Mouse (Mus musculus): Measurements from ENCODE around the gene Coro1c. TPM values are rescaled to one million over a fixed set of nuclear protein-coding genes. Genes with fewer than 3 reads are reported as not detected.

The Coro1c gene
- polyA plus RNA-seq, 1 experiment = 12.9 TPM

GRCm38 (mm10) chr5:113883384-113883771 lies 25.2 kb downstream of the Coro1c start:
- H3K4me1 ChIP-seq (ENCODE audit: control insufficient read depth, insufficient read depth, low read length) = no peaks in the 10 kb centered on the region; the same call in 1 of the 2 replicates
- no peak overlapping the region for H3K27ac ChIP-seq (ENCODE audit: control insufficient read depth, insufficient read depth, low read depth, low read length)
- no peaks in the 10 kb centered on the region for H3K36me3 ChIP-seq (ENCODE audit: control insufficient read depth, insufficient read depth, low read length)
- no peak for TF ChIP-seq CTCF (IDR thresholded peaks at IDR 0.05; ENCODE audit: control insufficient read depth, insufficient read depth, insufficient replicate concordance, low read depth, low read length)
- no peak overlapping the region for H3K4me3 ChIP-seq (ENCODE audit: control insufficient read depth, low read depth, low read length)
- no peaks in the 10 kb centered on the region for H3K27me3 ChIP-seq (ENCODE audit: control insufficient read depth, insufficient read depth, low read length)

- Histone ChIP-seq H3K36me3 (ENCODE audit: control insufficient read depth, insufficient read depth, low read length) (no peaks in the 10 kb centered on the region), H3K27ac (ENCODE audit: control insufficient read depth, insufficient read depth, low read depth, low read length) (no peak overlapping the region), H3K4me1 (ENCODE audit: control insufficient read depth, insufficient read depth, low read length) (no peaks in the 10 kb centered on the region; the same call in 1 of the 2 replicates), H3K4me3 (ENCODE audit: control insufficient read depth, low read depth, low read length) (no peak overlapping the region), H3K27me3 (ENCODE audit: control insufficient read depth, insufficient read depth, low read length) (no peaks in the 10 kb centered on the region)
- no peak for TF ChIP-seq CTCF (IDR thresholded peaks at IDR 0.05; ENCODE audit: control insufficient read depth, insufficient read depth, insufficient replicate concordance, low read depth, low read length)
- no peak for TF ChIP-seq POLR2A (IDR thresholded peaks at IDR 0.05; ENCODE audit: control insufficient read depth, low read depth, low read length)
Measured at GRCm38 (mm10) chr5:113882566-113883383, 25.8 kb downstream of the Coro1c start.

GRCm38 (mm10) chr5:113881136-113881535 lies 27.4 kb downstream of the Coro1c start:
- TF ChIP-seq POLR2A (IDR thresholded peaks at IDR 0.05; ENCODE audit: control insufficient read depth, low read depth, low read length) = no peak
- no peak for TF ChIP-seq CTCF (IDR thresholded peaks at IDR 0.05; ENCODE audit: control insufficient read depth, insufficient read depth, insufficient replicate concordance, low read depth, low read length)
- Histone ChIP-seq H3K27me3 (ENCODE audit: control insufficient read depth, insufficient read depth, low read length) (no peaks in the 10 kb centered on the region), H3K27ac (ENCODE audit: control insufficient read depth, insufficient read depth, low read depth, low read length) (no peak overlapping the region), H3K36me3 (ENCODE audit: control insufficient read depth, insufficient read depth, low read length) (no peaks in the 10 kb centered on the region), H3K4me1 (ENCODE audit: control insufficient read depth, insufficient read depth, low read length) (no peaks in the 10 kb centered on the region; the same call in 1 of the 2 replicates), H3K4me3 (ENCODE audit: control insufficient read depth, low read depth, low read length) (no peak overlapping the region)

- H3K36me3 ChIP-seq (ENCODE audit: control insufficient read depth, insufficient read depth, low read length) = no peaks in the 10 kb centered on the region
Measured at GRCm38 (mm10) chr5:113878943-113879617, 29.5 kb downstream of the Coro1c start.

GRCm38 (mm10) chr5:113877565-113877964 lies 31.0 kb downstream of the Coro1c start:
- Histone ChIP-seq H3K27ac (ENCODE audit: control insufficient read depth, insufficient read depth, low read depth, low read length) (no peak overlapping the region), H3K36me3 (ENCODE audit: control insufficient read depth, insufficient read depth, low read length) (no peaks in the 10 kb centered on the region), H3K4me3 (ENCODE audit: control insufficient read depth, low read depth, low read length) (no peak overlapping the region), H3K27me3 (ENCODE audit: control insufficient read depth, insufficient read depth, low read length) (no peaks in the 10 kb centered on the region), H3K4me1 (ENCODE audit: control insufficient read depth, insufficient read depth, low read length) (no peaks in the 10 kb centered on the region)
- TF ChIP-seq POLR2A (IDR thresholded peaks at IDR 0.05; ENCODE audit: control insufficient read depth, low read depth, low read length) (no peak), CTCF (IDR thresholded peaks at IDR 0.05; ENCODE audit: control insufficient read depth, insufficient read depth, insufficient replicate concordance, low read depth, low read length) (no peak)

More at GRCm38 (mm10) chr5:113878943-113879617, 29.5 kb downstream of the Coro1c start:
- Histone ChIP-seq H3K27ac (ENCODE audit: control insufficient read depth, insufficient read depth, low read depth, low read length) (no peak overlapping the region), H3K4me1 (ENCODE audit: control insufficient read depth, insufficient read depth, low read length) (no peaks in the 10 kb centered on the region), H3K27me3 (ENCODE audit: control insufficient read depth, insufficient read depth, low read length) (no peaks in the 10 kb centered on the region), H3K4me3 (ENCODE audit: control insufficient read depth, low read depth, low read length) (no peak overlapping the region)
- no peak for TF ChIP-seq POLR2A (IDR thresholded peaks at IDR 0.05; ENCODE audit: control insufficient read depth, low read depth, low read length)
- no peak for TF ChIP-seq CTCF (IDR thresholded peaks at IDR 0.05; ENCODE audit: control insufficient read depth, insufficient read depth, insufficient replicate concordance, low read depth, low read length)

GRCm38 (mm10) chr5:113876176-113876575 lies 32.4 kb downstream of the Coro1c start:
- H3K27me3 ChIP-seq (ENCODE audit: control insufficient read depth, insufficient read depth, low read length) = no peaks in the 10 kb centered on the region
- H3K27ac ChIP-seq (ENCODE audit: control insufficient read depth, insufficient read depth, low read depth, low read length) = no peak overlapping the region
- no peak for TF ChIP-seq CTCF (IDR thresholded peaks at IDR 0.05; ENCODE audit: control insufficient read depth, insufficient read depth, insufficient replicate concordance, low read depth, low read length)
- TF ChIP-seq POLR2A (IDR thresholded peaks at IDR 0.05; ENCODE audit: control insufficient read depth, low read depth, low read length) = no peak
- no peaks in the 10 kb centered on the region for H3K36me3 ChIP-seq (ENCODE audit: control insufficient read depth, insufficient read depth, low read length)
- H3K4me3 ChIP-seq (ENCODE audit: control insufficient read depth, low read depth, low read length) = no peak overlapping the region
- H3K4me1 ChIP-seq (ENCODE audit: control insufficient read depth, insufficient read depth, low read length) = no peaks in the 10 kb centered on the region

- TF ChIP-seq POLR2A (IDR thresholded peaks at IDR 0.05; ENCODE audit: control insufficient read depth, low read depth, low read length) (no peak), CTCF (IDR thresholded peaks at IDR 0.05; ENCODE audit: control insufficient read depth, insufficient read depth, insufficient replicate concordance, low read depth, low read length) (no peak)
- Histone ChIP-seq H3K27me3 (ENCODE audit: control insufficient read depth, insufficient read depth, low read length) (no peaks in the 10 kb centered on the region), H3K27ac (ENCODE audit: control insufficient read depth, insufficient read depth, low read depth, low read length) (no peak overlapping the region), H3K4me3 (ENCODE audit: control insufficient read depth, low read depth, low read length) (no peak overlapping the region), H3K4me1 (ENCODE audit: control insufficient read depth, insufficient read depth, low read length) (peaks cover under 1% of the 10 kb centered on the region; the same call in 1 of the 2 replicates), H3K36me3 (ENCODE audit: control insufficient read depth, insufficient read depth, low read length) (no peaks in the 10 kb centered on the region)
Measured at GRCm38 (mm10) chr5:113875625-113876024, 32.9 kb downstream of the Coro1c start.

Measured in testis, adult 2 months (tissue).